Mouse (Mus musculus) heart, adult 2 months (tissue): ENCODE results near the gene Ryr1.

Experiments used
- CTCF ChIP-seq: fragments of 200-600 bp; IDR thresholded peaks from 2 replicates; pipeline ENCODE4 v1.8.1; 2022; ENCODE audit warnings: antibody characterized with exemption, mild to moderate bottlenecking, moderate library complexity
- POLR2A ChIP-seq: fragments of 200-500 bp; IDR thresholded peaks from 2 replicates; pipeline ENCODE4 v1.6.1; 2011; ENCODE audit warnings: mild to moderate bottlenecking, low read depth, low read length, control low read depth; ENCODE audit not compliant: insufficient read depth

- TF ChIP-seq CTCF (no peak), POLR2A (no peak)
Measured at GRCm38 (mm10) chr7:29171562-29172097, 46.7 kb upstream of the Ryr1 start.
